Mouse (Mus musculus): ENCODE measurements at regions not wholly inside any gene's neighbourhood (a gene's known extent, or its start where the extent isn't known, plus 50 kb on each side); places are given as distances from the start of the nearest gene placed in this dataset.

- TF ChIP-seq CTCF (conservative IDR thresholded peaks at IDR 0.05; ENCODE audit: low read length) (no peak), NANOG (IDR thresholded peaks at IDR 0.05; ENCODE audit: borderline replicate concordance, low read length) (no peak)
Observed at GRCm38 (mm10) chr7:125354211-125354610, 90.3 kb upstream of the Kdm8 start.
